In genomic region chr6:125493147-125493546, GRCm38 (mm10) we compare ENCODE assay signal across 8 mouse cellular contexts. TPM values are rescaled to one million over a fixed set of nuclear protein-coding genes. Genes with fewer than 3 reads are reported as not detected.
A peak's percentile ranks its signal among the peaks of the same experiment; 100 is the strongest.
DNase-seq lines count a peak whose midpoint lies in the region; ATAC-seq and TF ChIP-seq lines count a peak whose summit lies in the region.

No protein-coding gene starts in this region.

- no peak overlapping the region; the same call in 1 of the 2 replicates for H3K27ac ChIP-seq in left cerebral cortex, adult 2 months
- no peak overlapping the region for H3K27ac ChIP-seq in forebrain, embryonic 15.5 days (replicated peaks)
- H3K27ac ChIP-seq in liver, embryonic 14.5 days, result no peak overlapping the region
- no peak overlapping the region for H3K27ac ChIP-seq in olfactory bulb, adult 2 months (ENCODE audit: insufficient read depth, low read depth, low read length)

- no peak overlapping the region for H3K9ac ChIP-seq in forebrain, embryonic 15.5 days (replicated peaks)
- no peak overlapping the region for H3K9ac ChIP-seq in liver, embryonic 14.5 days (replicated peaks)

- no peak for TF ChIP-seq EP300 in liver, embryonic 14.5 days (IDR thresholded peaks at IDR 0.05; ENCODE audit: low read depth)

- no peak for ATAC-seq in forebrain, embryonic 15.5 days (replicated peaks)
- ATAC-seq in liver, embryonic 14.5 days (ENCODE audit: insufficient read depth), result no peak
- no peak for ATAC-seq in CD4-positive, CD25-positive, alpha-beta regulatory T cell, adult 4 months

- no peak for TF ChIP-seq POLR2A in olfactory bulb, adult 2 months (IDR thresholded peaks at IDR 0.05; ENCODE audit: insufficient read depth, low read depth, low read length)

- intact Hi-C loops in left cerebral cortex, adult 2 months (cut with DNase I), result no loop called here
- intact Hi-C loops in left cerebral cortex, postnatal 36 days (cut with DNase I), result no loop called here

- H3K4me1 ChIP-seq in forebrain, embryonic 15.5 days, result peaks cover 17% of the 10 kb centered on the region
- H3K4me1 ChIP-seq in liver, embryonic 14.5 days (replicated peaks; ENCODE audit: control insufficient read depth in 2 of 2, insufficient read depth in 2 of 2, low read length in 1 of 2), result peaks cover 0 to 2% of the 10 kb centered on the region in 2 experiments; a peak in 1 of 4 replicates
- peaks cover 14% of the 10 kb centered on the region for H3K4me1 ChIP-seq in olfactory bulb, adult 2 months (ENCODE audit: control insufficient read depth, insufficient read depth, low read length)

- no peaks in the 10 kb centered on the region for H3K9me3 ChIP-seq in forebrain, embryonic 15.5 days
- no peaks in the 10 kb centered on the region for H3K9me3 ChIP-seq in liver, embryonic 14.5 days (ENCODE audit: control insufficient read depth, low read length)

- no peak for DNase-seq in left cerebral cortex, adult 2 months (ENCODE audit: extremely low spot score in 1 of 2, low spot score in 2 of 2)
- DNase-seq in left cerebral cortex, postnatal 36 days (ENCODE audit: low spot score in 2 of 2), result no peak
- no peak for DNase-seq in liver, embryonic 14.5 days (ENCODE audit: low read depth in 3 of 3, low spot score in 3 of 3)
- no peak for DNase-seq in frontal cortex, postnatal 14 days (ENCODE audit: low spot score in 2 of 2)
- no peak for DNase-seq in kidney, postnatal 25 days

- H3K4me3 ChIP-seq in left cerebral cortex, adult 2 months, result peak overlapping the region; percentile 62; the same call in 1 of the 2 replicates
- H3K4me3 ChIP-seq in forebrain, embryonic 15.5 days, result peak overlapping the region; percentile 53
- peak overlapping the region; percentile 62 to 74; a peak in 2 of 4 replicates for H3K4me3 ChIP-seq in liver, embryonic 14.5 days (ENCODE audit: insufficient read depth in 1 of 2, low read depth in 2 of 2, low read length in 2 of 2)
- peak overlapping the region; percentile 7; the same call in 1 of the 2 replicates for H3K4me3 ChIP-seq in olfactory bulb, adult 2 months (ENCODE audit: insufficient read depth, low read depth, low read length)

- no peaks in the 10 kb centered on the region for H3K27me3 ChIP-seq in forebrain, embryonic 15.5 days
- peaks cover 19% of the 10 kb centered on the region for H3K27me3 ChIP-seq in liver, embryonic 14.5 days (ENCODE audit: control insufficient read depth, insufficient read depth, low read length)

- no peaks in the 10 kb centered on the region for H3K36me3 ChIP-seq in forebrain, embryonic 15.5 days
- no peaks in the 10 kb centered on the region for H3K36me3 ChIP-seq in liver, embryonic 14.5 days (replicated peaks; ENCODE audit: control insufficient read depth, insufficient read depth, low read depth)

- peak overlapping the region; percentile 82 for H3K4me2 ChIP-seq in forebrain, embryonic 15.5 days (replicated peaks)
- H3K4me2 ChIP-seq in liver, embryonic 14.5 days (ENCODE audit: low read depth), result peak overlapping the region; percentile 68

- no peak for TF ChIP-seq CTCF in left cerebral cortex, adult 2 months (IDR thresholded peaks at IDR 0.05)
- TF ChIP-seq CTCF in liver, embryonic 14.5 days (IDR thresholded peaks at IDR 0.05; ENCODE audit: low read depth), result no peak
- no peak for TF ChIP-seq CTCF in olfactory bulb, adult 2 months (IDR thresholded peaks at IDR 0.05; ENCODE audit: insufficient read depth, low read depth, low read length)

- WGBS in forebrain, embryonic 15.5 days, result 66% methylated on average over 5 of the region's 5 CpGs
- WGBS in liver, embryonic 14.5 days (ENCODE audit: insufficient replicate concordance), result 32% methylated on average over 5 of the region's 5 CpGs
- WGBS in olfactory bulb, adult 2 months, result 65% methylated on average over 5 of the region's 5 CpGs

RNA-seq across cellular contexts. Expression of gene Cd9, which starts 1.4 kb away (rescaled TPM):
- 10 to 100 TPM; 39.6 to 40.7 TPM for total RNA-seq in left cerebral cortex, adult 2 months (2021)
- 10 to 100 TPM; 42.0 to 54.3 TPM for total RNA-seq in left cerebral cortex, postnatal 36 days (2021)
- 75.6 and 81.6 TPM in 2 replicates for polyA plus RNA-seq in forebrain, embryonic 15.5 days (2015; fragmentation: Nextera tagmentation; extraction: Ambion mirVana)
- polyA plus RNA-seq in liver, embryonic 14.5 days (2012; rRNA removed), result 52.5 and 62.6 TPM in 2 replicates
- 96.8 and 105 TPM in 2 replicates for polyA plus RNA-seq in liver, embryonic 14.5 days (2014; fragmentation: Nextera tagmentation; extraction: Ambion mirVana)
- not detected in 2 replicates for polyA plus RNA-seq in olfactory bulb, adult 2 months (2012; ENCODE audit: insufficient read depth, insufficient read length, low replicate concordance, missing spikeins)
- 100 to 1,000 TPM in 1 of 2 experiments, 10 to 100 TPM in 1; 98.5 to 108 TPM for polyA plus RNA-seq in CD4-positive, CD25-positive, alpha-beta regulatory T cell, adult 4 months (2017; shearing (Covaris generic))

RNA-seq across cellular contexts. Expression of gene Vwf, which starts 53.4 kb away (rescaled TPM):
- 10 to 100 TPM; 13.7 to 14.6 TPM for total RNA-seq in left cerebral cortex, adult 2 months (2021)
- 10 to 100 TPM; 15.4 to 18.6 TPM for total RNA-seq in left cerebral cortex, postnatal 36 days (2021)
- polyA plus RNA-seq in forebrain, embryonic 15.5 days (2015; fragmentation: Nextera tagmentation; extraction: Ambion mirVana), result 6.5 and 8.4 TPM in 2 replicates
- polyA plus RNA-seq in liver, embryonic 14.5 days (2012; rRNA removed), result 5.4 and 9.0 TPM in 2 replicates
- 11.1 and 14.9 TPM in 2 replicates for polyA plus RNA-seq in liver, embryonic 14.5 days (2014; fragmentation: Nextera tagmentation; extraction: Ambion mirVana)
- polyA plus RNA-seq in olfactory bulb, adult 2 months (2012; ENCODE audit: insufficient read depth, insufficient read length, low replicate concordance, missing spikeins), result not detected in 2 replicates
- not detected for polyA plus RNA-seq in CD4-positive, CD25-positive, alpha-beta regulatory T cell, adult 4 months (2017; shearing (Covaris generic))

Comparison
In these comparisons a context has a peak if more than half of its experiments do, and no peak if none do; other contexts are left out.
1. H3K4me3 ChIP-seq: peak in every context shown above with its lines; median percentile 68 in liver, embryonic 14.5 days; 62 in left cerebral cortex, adult 2 months; 53 in forebrain, embryonic 15.5 days; 7 in olfactory bulb, adult 2 months.
2. RNA of gene Cd9, which starts 1.4 kb away (polyA plus RNA-seq): 98.5 to 108 TPM in CD4-positive, CD25-positive, alpha-beta regulatory T cell, adult 4 months, 52.5 to 105 TPM in liver, embryonic 14.5 days and 75.6 to 81.6 TPM in forebrain, embryonic 15.5 days; not detected in olfactory bulb, adult 2 months; every median in the first group is over 10 times any median in the second.